Mouse (Mus musculus): ENCODE results near the gene Ppa1.

GRCm38 (mm10) chr10:61675935-61676334, 27.6 kb downstream of the Ppa1 start:
- no peak for TF ChIP-seq CTCF (IDR thresholded peaks at IDR 0.05; ENCODE audit: borderline replicate concordance, control insufficient read depth, extremely low read depth, insufficient read depth, low read length, poor library complexity)
- no peak for TF ChIP-seq POLR2A (IDR thresholded peaks at IDR 0.05; ENCODE audit: control insufficient read depth, extremely low read depth, insufficient read depth, low read length, poor library complexity)
